Mouse (Mus musculus) embryonic facial prominence, embryonic 13.5 days (tissue): ENCODE measurements around the gene Mymx. TPM values are rescaled to one million over a fixed set of nuclear protein-coding genes. Genes with fewer than 3 reads are reported as not detected.

Experiments used
- ATAC-seq: fragments of 200-750 bp; cut with Nextera tagmentation; 2 replicates; pipeline ENCODE4 v1.8.0; 2017; ENCODE audit warnings: low read depth; ENCODE audit not compliant: insufficient number of reproducible peaks, insufficient read depth, low FRiP score, low TSS enrichment
- H3K27ac ChIP-seq: fragments of 300-500 bp; sonication (generic); 2 replicates; pipeline ENCODE4 v1.5.1; 2015; ENCODE audit warnings: moderate library complexity, mild to moderate bottlenecking, inconsistent platforms
- H3K27me3 ChIP-seq: fragments of 300-500 bp; sonication (generic); 2 replicates; pipeline ENCODE4 v1.6.1; 2015; ENCODE audit warnings: mild to moderate bottlenecking, inconsistent platforms
- H3K36me3 ChIP-seq: fragments of 300-500 bp; sonication (generic); 2 replicates; pipeline ENCODE4 v1.6.1; 2015; ENCODE audit warnings: mild to moderate bottlenecking, inconsistent platforms
- H3K4me1 ChIP-seq: fragments of 300-500 bp; sonication (generic); 2 replicates; pipeline ENCODE4 v1.6.1; 2015; ENCODE audit warnings: inconsistent platforms
- H3K4me2 ChIP-seq: fragments of 300-500 bp; sonication (generic); 2 replicates; pipeline ENCODE4 v1.6.1; 2015; ENCODE audit warnings: moderate library complexity, mild to moderate bottlenecking, inconsistent platforms
- H3K4me3 ChIP-seq: fragments of 300-500 bp; sonication (generic); 2 replicates; pipeline ENCODE4 v1.5.1; 2015; ENCODE audit warnings: mild to moderate bottlenecking, inconsistent platforms
- H3K9ac ChIP-seq: fragments of 300-500 bp; sonication (generic); 2 replicates; pipeline ENCODE4 v1.6.1; 2015; ENCODE audit warnings: mild to moderate bottlenecking, inconsistent platforms
- H3K9me3 ChIP-seq: fragments of 300-500 bp; sonication (generic); 2 replicates; pipeline ENCODE4 v1.6.1; 2016; ENCODE audit warnings: inconsistent platforms
- WGBS: fragments of 180-500 bp; shearing (Covaris S2); methylation state at CpG from one replicate; pipeline ENCODE4 v1.1.7; 2015; ENCODE audit warnings: mixed read lengths; 5-methylcytosine and 5-hydroxymethylcytosine counted together
- polyA plus RNA-seq: library from polyadenylated mRNA; unstranded; fragments of >200 nt; fragmentation: Nextera tagmentation; extraction: Ambion mirVana; gene quantifications from 2 replicates; pipeline ENCODE4 v1.2.1, GENCODE M21; 2015

The Mymx gene
- polyA plus RNA-seq, 1 experiment from 2014 or later, result 5.5 TPM

GRCm38 (mm10) chr17:45565103-45565502 is 36.8 kb downstream of the Mymx start:
- H3K36me3 ChIP-seq, result peaks cover 54% of the 10 kb centered on the region
- H3K4me2 ChIP-seq, result peak overlapping the region; percentile 97
- H3K9me3 ChIP-seq, result no peaks in the 10 kb centered on the region
- no peak overlapping the region for H3K27ac ChIP-seq
- no peak for ATAC-seq
- peak overlapping the region; percentile 94 for H3K9ac ChIP-seq
- 91% methylated on average over 11 of the region's 11 CpGs for WGBS
- H3K4me3 ChIP-seq, result peak overlapping the region; percentile 81
- peaks cover 35% of the 10 kb centered on the region for H3K4me1 ChIP-seq
- H3K27me3 ChIP-seq, result no peaks in the 10 kb centered on the region

GRCm38 (mm10) chr17:45564531-45565084 is 37.3 kb downstream of the Mymx start:
- Histone ChIP-seq H3K9me3 (no peaks in the 10 kb centered on the region), H3K4me3 (peak overlapping the region; percentile 81), H3K36me3 (peaks cover 49% of the 10 kb centered on the region), H3K27ac (peak overlapping the region; percentile 86), H3K27me3 (no peaks in the 10 kb centered on the region), H3K9ac (peak overlapping the region; percentile 94), H3K4me2 (peak overlapping the region; percentile 97), H3K4me1 (peaks cover 32% of the 10 kb centered on the region)
- WGBS, result 7% methylated on average over 18 of the region's 18 CpGs
- no peak for ATAC-seq

GRCm38 (mm10) chr17:45563655-45564530 is 38.0 kb downstream of the Mymx start, which contains the start of gene Slc35b2:
TSS of gene Slc35b2 (plus strand) at chr17:45563874.
- no peaks in the 10 kb centered on the region for H3K9me3 ChIP-seq
- no peaks in the 10 kb centered on the region for H3K27me3 ChIP-seq
- ATAC-seq, result peak; percentile 74
- peak within 1 kb of the TSS; percentile 94 for H3K9ac ChIP-seq
- peak within 1 kb of the TSS; percentile 81 for H3K4me3 ChIP-seq
- H3K4me1 ChIP-seq, result peaks cover 32% of the 10 kb centered on the region
- H3K36me3 ChIP-seq, result peaks cover 42% of the 10 kb centered on the region
- H3K4me2 ChIP-seq, result peak within 1 kb of the TSS; percentile 97
- peak within 1 kb of the TSS; percentile 86 for H3K27ac ChIP-seq
- under 1% methylated on average over 60 of the region's 61 CpGs for WGBS

- Histone ChIP-seq H3K27me3 (no peaks in the 10 kb centered on the region), H3K36me3 (peaks cover 35% of the 10 kb centered on the region), H3K4me3 (peak overlapping the region; percentile 81), H3K4me1 (peaks cover 32% of the 10 kb centered on the region), H3K27ac (no peak overlapping the region), H3K9ac (peak overlapping the region; percentile 94; the same call in 1 of the 2 replicates), H3K9me3 (no peaks in the 10 kb centered on the region), H3K4me2 (peak overlapping the region; percentile 97)
- 77% methylated on average over 12 of the region's 12 CpGs for WGBS
- ATAC-seq, result no peak
These were observed 38.7 kb downstream of the Mymx start for GRCm38 (mm10) chr17:45563216-45563615.

GRCm38 (mm10) chr17:45559732-45560525 is 42.0 kb downstream of the Mymx start:
- H3K27ac ChIP-seq, result no peak overlapping the region
- no peak overlapping the region for H3K4me3 ChIP-seq
- 84% methylated on average over 15 of the region's 15 CpGs for WGBS
- peaks cover 35% of the 10 kb centered on the region for H3K4me1 ChIP-seq
- no peaks in the 10 kb centered on the region for H3K9me3 ChIP-seq
- H3K4me2 ChIP-seq, result no peak overlapping the region
- H3K9ac ChIP-seq, result no peak overlapping the region
- peaks cover 17% of the 10 kb centered on the region for H3K27me3 ChIP-seq
- H3K36me3 ChIP-seq, result peaks cover 3% of the 10 kb centered on the region; the same call in 1 of the 2 replicates
- ATAC-seq, result no peak

GRCm38 (mm10) chr17:45557998-45558862 is 43.7 kb downstream of the Mymx start:
- Histone ChIP-seq H3K4me2 (no peak overlapping the region), H3K9me3 (no peaks in the 10 kb centered on the region), H3K4me3 (no peak overlapping the region), H3K27ac (no peak overlapping the region), H3K27me3 (peaks cover 25% of the 10 kb centered on the region), H3K36me3 (peaks cover 3% of the 10 kb centered on the region; the same call in 1 of the 2 replicates), H3K4me1 (peaks cover 32% of the 10 kb centered on the region), H3K9ac (no peak overlapping the region)
- no peak for ATAC-seq
- 55% methylated on average over 16 of the region's 16 CpGs for WGBS

- Histone ChIP-seq H3K4me1 (peaks cover 30% of the 10 kb centered on the region), H3K4me2 (peak overlapping the region; percentile 97; the same call in 1 of the 2 replicates), H3K27ac (no peak overlapping the region), H3K36me3 (peaks cover 3% of the 10 kb centered on the region; the same call in 1 of the 2 replicates), H3K4me3 (peak overlapping the region; percentile 68; the same call in 1 of the 2 replicates), H3K9ac (peak overlapping the region; percentile 51), H3K9me3 (no peaks in the 10 kb centered on the region), H3K27me3 (peaks cover 25% of the 10 kb centered on the region)
- 58% methylated on average over 7 of the region's 7 CpGs for WGBS
- ATAC-seq, result no peak
These were observed 44.6 kb downstream of the Mymx start for GRCm38 (mm10) chr17:45557246-45557824.

GRCm38 (mm10) chr17:45556514-45557245 is 45.2 kb downstream of the Mymx start:
- H3K4me3 ChIP-seq, result peak overlapping the region; percentile 68
- H3K27ac ChIP-seq, result no peak overlapping the region
- 64% methylated on average over 3 of the region's 3 CpGs for WGBS
- peaks cover 25% of the 10 kb centered on the region for H3K27me3 ChIP-seq
- peak overlapping the region; percentile 82 for H3K9ac ChIP-seq
- no peaks in the 10 kb centered on the region for H3K9me3 ChIP-seq
- peak overlapping the region; percentile 97 for H3K4me2 ChIP-seq
- peaks cover 3% of the 10 kb centered on the region; the same call in 1 of the 2 replicates for H3K36me3 ChIP-seq
- peaks cover 34% of the 10 kb centered on the region for H3K4me1 ChIP-seq
- ATAC-seq, result no peak

- WGBS, result 4% methylated on average over 14 of the region's 14 CpGs
- Histone ChIP-seq H3K27me3 (peaks cover 25% of the 10 kb centered on the region), H3K4me3 (peak overlapping the region; percentile 68), H3K4me2 (peak overlapping the region; percentile 97), H3K9me3 (no peaks in the 10 kb centered on the region), H3K36me3 (peaks cover 3% of the 10 kb centered on the region; the same call in 1 of the 2 replicates), H3K4me1 (peaks cover 34% of the 10 kb centered on the region), H3K9ac (peak overlapping the region; percentile 82), H3K27ac (no peak overlapping the region)
- no peak for ATAC-seq
These were observed 45.8 kb downstream of the Mymx start for GRCm38 (mm10) chr17:45556107-45556489.
